Mouse (Mus musculus): ENCODE measurements around the gene Rap1a. TPM values are rescaled to one million over a fixed set of nuclear protein-coding genes. Genes with fewer than 3 reads are reported as not detected.

Rap1a gene
- polyA plus RNA-seq, 1 experiment from 2014 or later: 119 TPM

GRCm38 (mm10) chr3:105722510-105722909, 78.6 kb downstream of the Rap1a start:
- H3K4me1 ChIP-seq (replicated peaks; ENCODE audit: control insufficient read depth, insufficient read depth, low read length): no peaks in the 10 kb centered on the region
- no peaks in the 10 kb centered on the region for H3K9me3 ChIP-seq (ENCODE audit: control insufficient read depth)
- 0 out of 2 replicates have a peak, but pooled peaks cover 5% of the 10 kb centered on the region for H3K36me3 ChIP-seq (ENCODE audit: control insufficient read depth, insufficient read depth)
- no peak overlapping the region for H3K4me3 ChIP-seq (ENCODE audit: low read depth, low read length)
- H3K4me2 ChIP-seq (replicated peaks; ENCODE audit: low read depth): no peak overlapping the region
- H3K27ac ChIP-seq (ENCODE audit: low read depth, low read length): no peak overlapping the region
- no peak; the same call in 1 of the 2 replicates for ATAC-seq
- H3K9ac ChIP-seq (ENCODE audit: low read depth, low read length): no peak overlapping the region
- WGBS: 76% methylated on average over 3 of the region's 3 CpGs
- no peak for TF ChIP-seq CTCF (IDR thresholded peaks at IDR 0.05; ENCODE audit: low read depth)
- H3K27me3 ChIP-seq (replicated peaks; ENCODE audit: control insufficient read depth, insufficient read depth, low read length): no peaks in the 10 kb centered on the region

- ATAC-seq: no peak
- WGBS: 69% methylated on average over 2 of the region's 2 CpGs
- TF ChIP-seq CTCF (IDR thresholded peaks at IDR 0.05; ENCODE audit: low read depth): no peak
- no peaks in the 10 kb centered on the region for H3K4me1 ChIP-seq (replicated peaks; ENCODE audit: control insufficient read depth, insufficient read depth, low read length)
- H3K27me3 ChIP-seq (replicated peaks; ENCODE audit: control insufficient read depth, insufficient read depth, low read length): no peaks in the 10 kb centered on the region
- no peak overlapping the region for H3K27ac ChIP-seq (ENCODE audit: low read depth, low read length)
- no peaks in the 10 kb centered on the region for H3K9me3 ChIP-seq (ENCODE audit: control insufficient read depth)
- no peak overlapping the region for H3K9ac ChIP-seq (ENCODE audit: low read depth, low read length)
- H3K36me3 ChIP-seq (ENCODE audit: control insufficient read depth, insufficient read depth): 0 out of 2 replicates have a peak, but pooled peaks cover 5% of the 10 kb centered on the region
- no peak overlapping the region for H3K4me3 ChIP-seq (ENCODE audit: low read depth, low read length)
- no peak overlapping the region for H3K4me2 ChIP-seq (replicated peaks; ENCODE audit: low read depth)
Observed at GRCm38 (mm10) chr3:105721681-105722201, 79.4 kb downstream of the Rap1a start.

GRCm38 (mm10) chr3:105720514-105720913, 80.6 kb downstream of the Rap1a start:
- H3K9ac ChIP-seq (ENCODE audit: low read depth, low read length): no peak overlapping the region
- H3K9me3 ChIP-seq (ENCODE audit: control insufficient read depth): no peaks in the 10 kb centered on the region
- no peak overlapping the region for H3K4me3 ChIP-seq (ENCODE audit: low read depth, low read length)
- no peak for ATAC-seq
- no peaks in the 10 kb centered on the region for H3K27me3 ChIP-seq (replicated peaks; ENCODE audit: control insufficient read depth, insufficient read depth, low read length)
- H3K27ac ChIP-seq (ENCODE audit: low read depth, low read length): no peak overlapping the region
- no peaks in the 10 kb centered on the region for H3K4me1 ChIP-seq (replicated peaks; ENCODE audit: control insufficient read depth, insufficient read depth, low read length)
- H3K36me3 ChIP-seq (ENCODE audit: control insufficient read depth, insufficient read depth): 0 out of 2 replicates have a peak, but pooled peaks cover 5% of the 10 kb centered on the region
- 70% methylated on average over 4 of the region's 4 CpGs for WGBS
- no peak for TF ChIP-seq CTCF (IDR thresholded peaks at IDR 0.05; ENCODE audit: low read depth)
- H3K4me2 ChIP-seq (replicated peaks; ENCODE audit: low read depth): no peak overlapping the region

- WGBS: 73% methylated on average over 4 of the region's 4 CpGs
- H3K9me3 ChIP-seq (ENCODE audit: control insufficient read depth): no peaks in the 10 kb centered on the region
- H3K27ac ChIP-seq (ENCODE audit: low read depth, low read length): no peak overlapping the region
- no peak overlapping the region for H3K9ac ChIP-seq (ENCODE audit: low read depth, low read length)
- H3K4me1 ChIP-seq (replicated peaks; ENCODE audit: control insufficient read depth, insufficient read depth, low read length): no peaks in the 10 kb centered on the region
- TF ChIP-seq CTCF (IDR thresholded peaks at IDR 0.05; ENCODE audit: low read depth): no peak
- H3K4me2 ChIP-seq (replicated peaks; ENCODE audit: low read depth): no peak overlapping the region
- 0 out of 2 replicates have a peak, but pooled peaks cover under 1% of the 10 kb centered on the region for H3K36me3 ChIP-seq (ENCODE audit: control insufficient read depth, insufficient read depth)
- H3K4me3 ChIP-seq (ENCODE audit: low read depth, low read length): no peak overlapping the region
- no peak for ATAC-seq
- H3K27me3 ChIP-seq (replicated peaks; ENCODE audit: control insufficient read depth, insufficient read depth, low read length): no peaks in the 10 kb centered on the region
Observed at GRCm38 (mm10) chr3:105719979-105720378, 81.2 kb downstream of the Rap1a start.

DNA sequence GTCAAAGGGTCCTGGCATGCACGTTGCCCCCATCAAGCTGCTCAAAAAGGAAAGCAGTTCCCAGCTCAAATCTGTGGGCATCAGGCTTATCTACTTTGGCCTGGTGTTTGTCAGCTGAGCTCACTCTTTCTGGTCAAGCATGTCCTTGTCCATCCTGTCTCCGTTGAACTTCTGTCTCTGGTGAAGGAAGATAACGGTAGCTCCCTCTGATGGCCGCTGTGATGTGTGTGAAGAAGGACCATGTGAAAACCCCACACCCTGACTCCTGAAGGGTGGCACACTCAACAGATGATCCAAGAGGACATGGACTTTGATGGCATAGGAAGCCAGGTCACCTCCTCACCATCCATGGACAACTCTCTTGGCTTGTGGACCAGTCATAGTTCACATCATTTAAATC, 82.4 kb downstream of the Rap1a start:
- H3K4me2 ChIP-seq (replicated peaks; ENCODE audit: low read depth): no peak overlapping the region
- no peak overlapping the region for H3K27ac ChIP-seq (ENCODE audit: low read depth, low read length)
- no peaks in the 10 kb centered on the region for H3K36me3 ChIP-seq (ENCODE audit: control insufficient read depth, insufficient read depth)
- TF ChIP-seq CTCF (IDR thresholded peaks at IDR 0.05; ENCODE audit: low read depth): peak; percentile 34; the same call in 1 of the 2 replicates
- no peaks in the 10 kb centered on the region for H3K27me3 ChIP-seq (replicated peaks; ENCODE audit: control insufficient read depth, insufficient read depth, low read length)
- H3K9me3 ChIP-seq (ENCODE audit: control insufficient read depth): no peaks in the 10 kb centered on the region
- no peaks in the 10 kb centered on the region for H3K4me1 ChIP-seq (replicated peaks; ENCODE audit: control insufficient read depth, insufficient read depth, low read length)
- ATAC-seq: no peak
- no peak overlapping the region for H3K9ac ChIP-seq (ENCODE audit: low read depth, low read length)
- WGBS: 46% methylated on average over 4 of the region's 4 CpGs
- no peak overlapping the region for H3K4me3 ChIP-seq (ENCODE audit: low read depth, low read length)

- 71% methylated on average over 11 of the region's 11 CpGs for WGBS
- ATAC-seq: no peak
- Histone ChIP-seq H3K4me1 (replicated peaks; ENCODE audit: control insufficient read depth, insufficient read depth, low read length) (no peaks in the 10 kb centered on the region), H3K4me2 (replicated peaks; ENCODE audit: low read depth) (no peak overlapping the region), H3K36me3 (ENCODE audit: control insufficient read depth, insufficient read depth) (no peaks in the 10 kb centered on the region), H3K9me3 (ENCODE audit: control insufficient read depth) (no peaks in the 10 kb centered on the region), H3K27me3 (replicated peaks; ENCODE audit: control insufficient read depth, insufficient read depth, low read length) (no peaks in the 10 kb centered on the region), H3K4me3 (ENCODE audit: low read depth, low read length) (no peak overlapping the region), H3K27ac (ENCODE audit: low read depth, low read length) (no peak overlapping the region), H3K9ac (ENCODE audit: low read depth, low read length) (no peak overlapping the region)
- no peak for TF ChIP-seq CTCF (IDR thresholded peaks at IDR 0.05; ENCODE audit: low read depth)
Observed at GRCm38 (mm10) chr3:105717856-105718555, 83.1 kb downstream of the Rap1a start.
